Mouse (Mus musculus): Measurements from ENCODE around the gene Cul9. TPM values are rescaled to one million over a fixed set of nuclear protein-coding genes. Genes with fewer than 3 reads are reported as not detected.
"Not testable (repeated sequence)": the region's sequence is repeated elsewhere in the genome, so short reads cannot be mapped to it uniquely, and the experiment has no call there.

The Cul9 gene
- polyA plus RNA-seq, 1 experiment: 22.0 TPM

- Histone ChIP-seq H3K27ac (ENCODE audit: control insufficient read depth, insufficient read depth, low read length) (no peak overlapping the region), H3K36me3 (ENCODE audit: control insufficient read depth, insufficient read depth, low read length) (no peaks in the 10 kb centered on the region), H3K27me3 (ENCODE audit: control insufficient read depth, insufficient read depth, low read length) (no peaks in the 10 kb centered on the region), H3K4me3 (ENCODE audit: control insufficient read depth, insufficient read depth, low read length) (no peak overlapping the region), H3K4me1 (replicated peaks; ENCODE audit: control insufficient read depth, insufficient read depth, low read length) (no peaks in the 10 kb centered on the region)
- TF ChIP-seq POLR2A (IDR thresholded peaks at IDR 0.05; ENCODE audit: control insufficient read depth, extremely low read depth, insufficient read depth, low read length, poor library complexity) (no peak), CTCF (IDR thresholded peaks at IDR 0.05; ENCODE audit: borderline replicate concordance, control insufficient read depth, extremely low read depth, insufficient read depth, low read length, poor library complexity) (no peak)
- DNase-seq: no peak
- 92% methylated on average over 2 of the region's 2 CpGs for WGBS
Measured at GRCm38 (mm10) chr17:46502775-46503174, 43.4 kb downstream of the Cul9 start.

GRCm38 (mm10) chr17:46497956-46498355 lies 48.2 kb downstream of the Cul9 start:
- Histone ChIP-seq H3K4me1 (replicated peaks; ENCODE audit: control insufficient read depth, insufficient read depth, low read length) (peaks cover 5% of the 10 kb centered on the region), H3K27me3 (ENCODE audit: control insufficient read depth, insufficient read depth, low read length) (no peaks in the 10 kb centered on the region), H3K4me3 (ENCODE audit: control insufficient read depth, insufficient read depth, low read length) (no peak overlapping the region), H3K27ac (ENCODE audit: control insufficient read depth, insufficient read depth, low read length) (no peak overlapping the region), H3K36me3 (ENCODE audit: control insufficient read depth, insufficient read depth, low read length) (no peaks in the 10 kb centered on the region)
- no peak for DNase-seq
- 80% methylated on average over 8 of the region's 8 CpGs for WGBS
- TF ChIP-seq POLR2A (IDR thresholded peaks at IDR 0.05; ENCODE audit: control insufficient read depth, extremely low read depth, insufficient read depth, low read length, poor library complexity) (no peak), CTCF (IDR thresholded peaks at IDR 0.05; ENCODE audit: borderline replicate concordance, control insufficient read depth, extremely low read depth, insufficient read depth, low read length, poor library complexity) (no peak)

GRCm38 (mm10) chr17:46496623-46497434 lies 49.4 kb downstream of the Cul9 start, which contains the start of gene Dnph1:
TSS of gene Dnph1 (plus strand) at chr17:46496711.
- H3K27me3 ChIP-seq (ENCODE audit: control insufficient read depth, insufficient read depth, low read length): no peaks in the 10 kb centered on the region
- WGBS: 2% methylated on average over 44 of the region's 44 CpGs
- TF ChIP-seq CTCF (IDR thresholded peaks at IDR 0.05; ENCODE audit: borderline replicate concordance, control insufficient read depth, extremely low read depth, insufficient read depth, low read length, poor library complexity) (peak; percentile 35; the same call in 1 of the 2 replicates), POLR2A (IDR thresholded peaks at IDR 0.05; ENCODE audit: control insufficient read depth, extremely low read depth, insufficient read depth, low read length, poor library complexity) (0 out of 2 replicates have a peak, but pooled peaks have one; percentile 16)
- peak within 1 kb of the TSS; percentile 50 for H3K4me3 ChIP-seq (ENCODE audit: control insufficient read depth, insufficient read depth, low read length)
- H3K4me1 ChIP-seq (replicated peaks; ENCODE audit: control insufficient read depth, insufficient read depth, low read length): peaks cover 5% of the 10 kb centered on the region
- H3K27ac ChIP-seq (ENCODE audit: control insufficient read depth, insufficient read depth, low read length): no peak within 1 kb of the TSS
- DNase-seq: peak; percentile 77
- no peaks in the 10 kb centered on the region for H3K36me3 ChIP-seq (ENCODE audit: control insufficient read depth, insufficient read depth, low read length)

GRCm38 (mm10) chr17:46496081-46496480 lies 50.1 kb downstream of the Cul9 start:
- not testable (repeated sequence) for DNase-seq; H3K4me3 ChIP-seq (ENCODE audit: control insufficient read depth, insufficient read depth, low read length); H3K4me1 ChIP-seq (replicated peaks; ENCODE audit: control insufficient read depth, insufficient read depth, low read length); H3K27ac ChIP-seq (ENCODE audit: control insufficient read depth, insufficient read depth, low read length); H3K27me3 ChIP-seq (ENCODE audit: control insufficient read depth, insufficient read depth, low read length); H3K36me3 ChIP-seq (ENCODE audit: control insufficient read depth, insufficient read depth, low read length)

- no peak overlapping the region for H3K27ac ChIP-seq (ENCODE audit: control insufficient read depth, insufficient read depth, low read length)
- H3K27me3 ChIP-seq (ENCODE audit: control insufficient read depth, insufficient read depth, low read length): no peaks in the 10 kb centered on the region
- DNase-seq: no peak
- TF ChIP-seq CTCF (IDR thresholded peaks at IDR 0.05; ENCODE audit: borderline replicate concordance, control insufficient read depth, extremely low read depth, insufficient read depth, low read length, poor library complexity) (no peak), POLR2A (IDR thresholded peaks at IDR 0.05; ENCODE audit: control insufficient read depth, extremely low read depth, insufficient read depth, low read length, poor library complexity) (no peak)
- H3K36me3 ChIP-seq (ENCODE audit: control insufficient read depth, insufficient read depth, low read length): no peaks in the 10 kb centered on the region
- no peak overlapping the region for H3K4me3 ChIP-seq (ENCODE audit: control insufficient read depth, insufficient read depth, low read length)
- WGBS: 87% methylated on average over 5 of the region's 5 CpGs
- peaks cover 5% of the 10 kb centered on the region for H3K4me1 ChIP-seq (replicated peaks; ENCODE audit: control insufficient read depth, insufficient read depth, low read length)
Measured at GRCm38 (mm10) chr17:46495486-46495885, 50.7 kb downstream of the Cul9 start.

GRCm38 (mm10) chr17:46487431-46487830 lies 58.8 kb downstream of the Cul9 start, which contains the start of gene Ttbk1:
TSS of gene Ttbk1 (minus strand) at chr17:46487675.
- Histone ChIP-seq H3K27me3 (ENCODE audit: control insufficient read depth, insufficient read depth, low read length) (peaks cover 26% of the 10 kb centered on the region), H3K36me3 (ENCODE audit: control insufficient read depth, insufficient read depth, low read length) (no peaks in the 10 kb centered on the region), H3K4me1 (replicated peaks; ENCODE audit: control insufficient read depth, insufficient read depth, low read length) (no peaks in the 10 kb centered on the region; the same call in none of the 2 replicates), H3K4me3 (ENCODE audit: control insufficient read depth, insufficient read depth, low read length) (no peak within 1 kb of the TSS), H3K27ac (ENCODE audit: control insufficient read depth, insufficient read depth, low read length) (no peak within 1 kb of the TSS)
- WGBS: 4% methylated on average over 37 of the region's 49 CpGs
- TF ChIP-seq CTCF (IDR thresholded peaks at IDR 0.05; ENCODE audit: borderline replicate concordance, control insufficient read depth, extremely low read depth, insufficient read depth, low read length, poor library complexity) (no peak), POLR2A (IDR thresholded peaks at IDR 0.05; ENCODE audit: control insufficient read depth, extremely low read depth, insufficient read depth, low read length, poor library complexity) (no peak)
- no peak for DNase-seq

All from thymus, adult 2 months (tissue).